Mouse (Mus musculus): Measurements from ENCODE around the gene Egln1. TPM values are rescaled to one million over a fixed set of nuclear protein-coding genes. Genes with fewer than 3 reads are reported as not detected.

Egln1 gene
- polyA plus RNA-seq, 1 experiment from 2014 or later = 17.1 TPM

GRCm38 (mm10) chr8:124953188-124953587 is 4.1 kb upstream of the Egln1 start:
- ATAC-seq (ENCODE audit: low read depth) (no peak), DNase-seq (ENCODE audit: low spot score) (peak; percentile 20)
- Histone ChIP-seq H3K9me3 (ENCODE audit: control insufficient read depth, low read length) (no peaks in the 10 kb centered on the region), H3K27me3 (replicated peaks; ENCODE audit: control insufficient read depth, insufficient read depth, low read length) (no peaks in the 10 kb centered on the region), H3K9ac (ENCODE audit: low read depth, low read length) (no peak overlapping the region), H3K4me2 (ENCODE audit: low read depth, low read length) (no peak overlapping the region), H3K36me3 (ENCODE audit: control insufficient read depth, insufficient read depth, low read length) (no peaks in the 10 kb centered on the region), H3K4me3 (ENCODE audit: low read depth, low read length) (no peak overlapping the region), H3K27ac (replicated peaks; ENCODE audit: low read depth, low read length) (no peak overlapping the region), H3K4me1 (ENCODE audit: control insufficient read depth, insufficient read depth, low read length) (peaks cover 10% of the 10 kb centered on the region; the same call in 1 of the 2 replicates)
- 76% methylated on average over 7 of the region's 7 CpGs for WGBS

DNA sequence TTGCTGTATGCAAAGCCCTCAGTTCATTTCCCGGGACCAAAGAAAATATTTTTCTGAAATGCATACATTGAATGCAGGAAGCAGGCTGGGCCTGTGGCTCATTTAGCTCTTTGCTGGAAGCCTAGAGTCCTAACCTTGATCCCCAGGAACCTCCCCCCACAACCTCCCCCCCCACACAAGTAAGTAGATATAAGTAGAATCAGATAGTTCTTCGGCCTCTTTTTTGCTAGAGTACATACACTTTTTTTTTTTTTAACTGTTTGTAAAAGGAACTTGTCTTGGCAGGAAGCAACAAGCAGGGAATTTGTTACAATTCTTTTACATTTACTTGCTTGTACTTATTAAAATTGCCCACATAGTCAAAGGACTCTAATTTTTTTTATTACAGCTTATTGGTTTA is 1.7 kb upstream of the Egln1 start:
- no peaks in the 10 kb centered on the region for H3K36me3 ChIP-seq (ENCODE audit: control insufficient read depth, insufficient read depth, low read length)
- H3K4me3 ChIP-seq (ENCODE audit: low read depth, low read length) = peak overlapping the region; percentile 80
- no peak overlapping the region for H3K27ac ChIP-seq (replicated peaks; ENCODE audit: low read depth, low read length)
- H3K4me1 ChIP-seq (ENCODE audit: control insufficient read depth, insufficient read depth, low read length) = peaks cover 20% of the 10 kb centered on the region; the same call in 1 of the 2 replicates
- H3K4me2 ChIP-seq (ENCODE audit: low read depth, low read length) = peak overlapping the region; percentile 91
- WGBS = 40% methylated on average over 2 of the region's 2 CpGs
- no peaks in the 10 kb centered on the region for H3K27me3 ChIP-seq (replicated peaks; ENCODE audit: control insufficient read depth, insufficient read depth, low read length)
- H3K9ac ChIP-seq (ENCODE audit: low read depth, low read length) = 0 out of 2 replicates have a peak overlapping the region, but pooled peaks have one; percentile 91
- no peaks in the 10 kb centered on the region for H3K9me3 ChIP-seq (ENCODE audit: control insufficient read depth, low read length)
- ATAC-seq (ENCODE audit: low read depth) (no peak), DNase-seq (ENCODE audit: low spot score) (no peak)

GRCm38 (mm10) chr8:124950069-124950456 is 939 bp upstream of the Egln1 start:
- Histone ChIP-seq H3K9ac (ENCODE audit: low read depth, low read length) (peak overlapping the region; percentile 91), H3K4me1 (ENCODE audit: control insufficient read depth, insufficient read depth, low read length) (peaks cover 20% of the 10 kb centered on the region; the same call in 1 of the 2 replicates), H3K4me2 (ENCODE audit: low read depth, low read length) (peak overlapping the region; percentile 91), H3K9me3 (ENCODE audit: control insufficient read depth, low read length) (no peaks in the 10 kb centered on the region), H3K27me3 (replicated peaks; ENCODE audit: control insufficient read depth, insufficient read depth, low read length) (no peaks in the 10 kb centered on the region), H3K27ac (replicated peaks; ENCODE audit: low read depth, low read length) (peak overlapping the region; percentile 96), H3K36me3 (ENCODE audit: control insufficient read depth, insufficient read depth, low read length) (no peaks in the 10 kb centered on the region), H3K4me3 (ENCODE audit: low read depth, low read length) (peak overlapping the region; percentile 80)
- DNase-seq (ENCODE audit: low spot score) (peak; percentile 10), ATAC-seq (ENCODE audit: low read depth) (no peak)
- WGBS = 28% methylated on average over 10 of the region's 10 CpGs

- WGBS = 0% methylated on average over 4 of the region's 62 CpGs
- Histone ChIP-seq H3K36me3 (ENCODE audit: control insufficient read depth, insufficient read depth, low read length) (no peaks in the 10 kb centered on the region), H3K4me2 (ENCODE audit: low read depth, low read length) (peak overlapping the region; percentile 91), H3K4me3 (ENCODE audit: low read depth, low read length) (peak overlapping the region; percentile 80), H3K27ac (replicated peaks; ENCODE audit: low read depth, low read length) (peak overlapping the region; percentile 96), H3K27me3 (replicated peaks; ENCODE audit: control insufficient read depth, insufficient read depth, low read length) (no peaks in the 10 kb centered on the region), H3K9me3 (ENCODE audit: control insufficient read depth, low read length) (no peaks in the 10 kb centered on the region), H3K9ac (ENCODE audit: low read depth, low read length) (peak overlapping the region; percentile 91), H3K4me1 (ENCODE audit: control insufficient read depth, insufficient read depth, low read length) (peaks cover 20% of the 10 kb centered on the region)
- ATAC-seq (ENCODE audit: low read depth) (peak; percentile 31), DNase-seq (ENCODE audit: low spot score) (peak; percentile 51)
Observed at GRCm38 (mm10) chr8:124948733-124949111, 402 bp downstream of the Egln1 start.

- ATAC-seq (ENCODE audit: low read depth) = peak; percentile 4; the same call in 1 of the 2 replicates
- peak overlapping the region; percentile 96 for H3K27ac ChIP-seq (replicated peaks; ENCODE audit: low read depth, low read length)
- WGBS = under 1% methylated on average over 36 of the region's 67 CpGs
- peak overlapping the region; percentile 91 for H3K9ac ChIP-seq (ENCODE audit: low read depth, low read length)
- H3K4me1 ChIP-seq (ENCODE audit: control insufficient read depth, insufficient read depth, low read length) = peaks cover 20% of the 10 kb centered on the region
- no peaks in the 10 kb centered on the region for H3K36me3 ChIP-seq (ENCODE audit: control insufficient read depth, insufficient read depth, low read length)
- no peaks in the 10 kb centered on the region for H3K27me3 ChIP-seq (replicated peaks; ENCODE audit: control insufficient read depth, insufficient read depth, low read length)
- peak; percentile 56 for DNase-seq (ENCODE audit: low spot score)
- peak overlapping the region; percentile 80 for H3K4me3 ChIP-seq (ENCODE audit: low read depth, low read length)
- H3K4me2 ChIP-seq (ENCODE audit: low read depth, low read length) = peak overlapping the region; percentile 91
- H3K9me3 ChIP-seq (ENCODE audit: control insufficient read depth, low read length) = no peaks in the 10 kb centered on the region
Observed at GRCm38 (mm10) chr8:124947865-124948732, 1.0 kb downstream of the Egln1 start.

DNA sequence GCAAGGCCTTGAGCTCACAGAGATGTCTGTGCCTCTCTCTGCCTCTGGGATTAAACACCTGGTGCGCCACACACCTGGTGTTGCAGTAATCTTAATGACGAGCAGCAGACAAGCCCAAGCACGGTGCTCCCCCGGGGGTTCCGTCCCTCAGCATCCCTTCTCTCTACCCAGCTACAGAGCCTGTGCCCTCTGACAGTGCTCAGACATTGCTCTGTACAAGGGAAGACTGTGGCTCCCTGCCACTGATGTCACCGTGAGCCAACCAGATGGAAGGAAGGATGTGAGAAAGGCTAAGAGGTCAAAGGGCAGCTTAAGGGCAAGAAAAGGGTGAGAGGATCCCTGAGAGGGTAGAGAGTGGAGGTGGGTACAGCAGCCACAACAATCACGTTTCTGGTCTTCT is 4.7 kb downstream of the Egln1 start:
- peaks cover 10% of the 10 kb centered on the region for H3K4me1 ChIP-seq (ENCODE audit: control insufficient read depth, insufficient read depth, low read length)
- H3K4me3 ChIP-seq (ENCODE audit: low read depth, low read length) = no peak overlapping the region
- H3K27me3 ChIP-seq (replicated peaks; ENCODE audit: control insufficient read depth, insufficient read depth, low read length) = no peaks in the 10 kb centered on the region
- H3K27ac ChIP-seq (replicated peaks; ENCODE audit: low read depth, low read length) = no peak overlapping the region
- no peak overlapping the region for H3K4me2 ChIP-seq (ENCODE audit: low read depth, low read length)
- DNase-seq (ENCODE audit: low spot score) (peak; percentile 52), ATAC-seq (ENCODE audit: low read depth) (no peak)
- 52% methylated on average over 7 of the region's 7 CpGs for WGBS
- H3K36me3 ChIP-seq (ENCODE audit: control insufficient read depth, insufficient read depth, low read length) = peaks cover 7% of the 10 kb centered on the region; the same call in 1 of the 2 replicates
- no peaks in the 10 kb centered on the region for H3K9me3 ChIP-seq (ENCODE audit: control insufficient read depth, low read length)
- no peak overlapping the region for H3K9ac ChIP-seq (ENCODE audit: low read depth, low read length)

DNA sequence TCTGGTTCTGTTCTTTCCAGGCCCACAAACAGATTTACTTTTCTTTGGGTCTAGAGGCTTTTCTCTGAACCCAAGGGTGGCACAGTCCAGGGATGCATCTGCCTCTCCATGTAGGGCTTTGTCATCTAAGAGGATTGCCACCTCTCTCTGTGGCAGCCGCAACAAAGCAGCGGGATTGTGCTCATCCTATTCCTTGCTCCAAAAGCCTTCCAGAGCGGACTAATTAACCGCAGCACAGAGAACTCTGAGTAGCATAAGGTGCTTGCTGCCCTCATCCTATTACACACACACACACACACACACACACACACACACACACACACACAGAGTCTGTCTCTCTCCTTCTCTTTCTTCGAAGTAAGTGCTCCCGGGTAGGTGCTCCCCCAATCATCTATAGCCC is 5.3 kb downstream of the Egln1 start:
- Histone ChIP-seq H3K36me3 (ENCODE audit: control insufficient read depth, insufficient read depth, low read length) (peaks cover 13% of the 10 kb centered on the region), H3K9me3 (ENCODE audit: control insufficient read depth, low read length) (no peaks in the 10 kb centered on the region), H3K4me1 (ENCODE audit: control insufficient read depth, insufficient read depth, low read length) (peaks cover 10% of the 10 kb centered on the region), H3K4me3 (ENCODE audit: low read depth, low read length) (no peak overlapping the region), H3K9ac (ENCODE audit: low read depth, low read length) (no peak overlapping the region), H3K27me3 (replicated peaks; ENCODE audit: control insufficient read depth, insufficient read depth, low read length) (no peaks in the 10 kb centered on the region), H3K4me2 (ENCODE audit: low read depth, low read length) (no peak overlapping the region), H3K27ac (replicated peaks; ENCODE audit: low read depth, low read length) (no peak overlapping the region)
- ATAC-seq (ENCODE audit: low read depth) (no peak), DNase-seq (ENCODE audit: low spot score) (no peak)
- whole genome bisulfite sequencing = 96% methylated on average over 6 of the region's 6 CpGs

GRCm38 (mm10) chr8:124937293-124937692 is 11.8 kb downstream of the Egln1 start:
- no peaks in the 10 kb centered on the region for H3K4me1 ChIP-seq (ENCODE audit: control insufficient read depth, insufficient read depth, low read length)
- no peak overlapping the region for H3K27ac ChIP-seq (replicated peaks; ENCODE audit: low read depth, low read length)
- DNase-seq (ENCODE audit: low spot score) (no peak), ATAC-seq (ENCODE audit: low read depth) (no peak)
- WGBS = 95% methylated on average over 4 of the region's 4 CpGs
- no peaks in the 10 kb centered on the region for H3K9me3 ChIP-seq (ENCODE audit: control insufficient read depth, low read length)
- H3K4me2 ChIP-seq (ENCODE audit: low read depth, low read length) = no peak overlapping the region
- H3K27me3 ChIP-seq (replicated peaks; ENCODE audit: control insufficient read depth, insufficient read depth, low read length) = no peaks in the 10 kb centered on the region
- no peak overlapping the region for H3K9ac ChIP-seq (ENCODE audit: low read depth, low read length)
- peaks cover 19% of the 10 kb centered on the region for H3K36me3 ChIP-seq (ENCODE audit: control insufficient read depth, insufficient read depth, low read length)
- no peak overlapping the region for H3K4me3 ChIP-seq (ENCODE audit: low read depth, low read length)
